Mouse (Mus musculus): ENCODE measurements around the gene Epha1.

- TF ChIP-seq CTCF (IDR thresholded peaks at IDR 0.05; ENCODE audit: low read depth, low read length) (0 out of 2 replicates have a peak, but pooled peaks have one; percentile 18), POLR2A (IDR thresholded peaks at IDR 0.05; ENCODE audit: borderline replicate concordance, low read depth, low read length) (no peak)
Measured at GRCm38 (mm10) chr6:42372001-42372400, 1.1 kb downstream of the Epha1 start.
